Mouse (Mus musculus) kidney, postnatal 14 days (tissue): ENCODE data around the gene Ndufs8.
A peak's percentile ranks its signal among the peaks of the same experiment; 100 is the strongest.

Experiments used
- DNase-seq: peaks from one replicate; pipeline ENCODE4 v3.0.0; 2022; ENCODE audit warnings: mixed read lengths

Ndufs8 gene

GRCm38 (mm10) chr19:3903648-3904362 lies 8.8 kb downstream of the Ndufs8 start:
- no peak for DNase-seq

DNA sequence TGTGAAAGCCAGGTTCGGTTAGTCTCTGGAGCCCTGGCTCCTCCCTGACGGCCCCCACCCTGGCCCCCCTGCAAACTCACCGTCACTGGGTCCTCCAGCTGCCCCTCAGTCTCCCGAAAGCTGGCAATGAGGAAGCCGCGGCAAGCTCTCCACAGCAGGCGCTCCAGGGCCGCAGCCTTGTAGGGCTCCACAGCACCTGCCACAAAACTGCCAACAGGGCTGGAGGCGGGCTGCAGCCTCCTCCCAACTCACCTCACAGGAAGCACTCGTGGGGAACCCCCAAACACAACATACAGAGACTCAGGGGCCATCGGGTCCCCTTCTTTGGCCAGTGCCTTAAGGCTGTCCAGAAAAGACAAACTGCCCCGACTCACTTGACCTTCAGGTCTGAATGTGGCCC lies 9.6 kb downstream of the Ndufs8 start:
- no peak for DNase-seq

DNA sequence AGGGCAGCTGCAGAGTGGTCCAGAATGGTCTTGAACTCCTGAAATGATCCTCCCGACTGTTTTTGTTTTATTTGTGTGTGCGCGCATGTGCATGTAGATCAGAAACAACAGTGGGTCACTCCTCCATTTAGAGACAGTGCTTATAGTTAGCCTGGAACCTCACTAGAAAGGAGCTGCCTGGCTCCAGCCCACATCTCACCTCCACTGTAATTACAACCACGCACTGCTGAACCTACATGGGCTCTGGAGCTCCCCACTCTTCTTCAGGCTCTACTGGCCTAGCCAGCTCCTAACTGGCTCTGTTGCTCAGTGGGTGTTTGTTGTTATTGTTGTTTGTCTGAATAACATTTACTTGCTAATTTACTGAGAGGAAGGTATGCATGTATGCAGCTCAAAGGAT lies 13.0 kb downstream of the Ndufs8 start:
- DNase-seq = no peak

- DNase-seq = no peak
Measured at GRCm38 (mm10) chr19:3898952-3899351, 13.6 kb downstream of the Ndufs8 start.

GRCm38 (mm10) chr19:3897557-3897956 lies 15.0 kb downstream of the Ndufs8 start:
- DNase-seq = no peak

GRCm38 (mm10) chr19:3896208-3896607 lies 16.4 kb downstream of the Ndufs8 start:
- no peak for DNase-seq

DNA sequence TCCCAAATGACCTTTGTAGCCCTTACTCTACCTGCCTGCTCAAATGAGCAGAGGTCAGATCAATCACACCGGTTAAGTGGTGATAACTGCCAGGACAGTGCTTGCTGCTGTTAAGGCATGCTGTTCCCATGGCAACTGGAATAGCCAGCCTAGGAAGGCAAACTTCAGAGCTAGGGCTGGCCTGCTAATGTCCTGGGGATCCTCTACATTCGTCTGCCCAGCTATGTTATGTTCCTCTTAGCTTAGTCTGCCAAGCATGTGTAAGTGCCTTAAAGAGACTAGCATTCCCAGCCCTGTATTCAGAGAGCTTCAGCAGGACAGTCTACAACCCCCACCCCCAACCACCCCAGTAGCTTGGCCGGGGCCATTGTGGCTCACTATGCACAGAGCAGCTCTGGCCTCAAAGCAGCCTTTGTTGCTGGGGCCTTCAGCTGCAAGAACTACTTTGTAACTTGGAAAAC lies 17.4 kb downstream of the Ndufs8 start:
- DNase-seq = no peak

- DNase-seq = no peak
Measured at GRCm38 (mm10) chr19:3894294-3894693, 18.3 kb downstream of the Ndufs8 start.

- DNase-seq = no peak
Measured at GRCm38 (mm10) chr19:3893545-3894116, 18.9 kb downstream of the Ndufs8 start.

- DNase-seq = no peak
Measured at GRCm38 (mm10) chr19:3890181-3890580, 22.4 kb downstream of the Ndufs8 start.

DNA sequence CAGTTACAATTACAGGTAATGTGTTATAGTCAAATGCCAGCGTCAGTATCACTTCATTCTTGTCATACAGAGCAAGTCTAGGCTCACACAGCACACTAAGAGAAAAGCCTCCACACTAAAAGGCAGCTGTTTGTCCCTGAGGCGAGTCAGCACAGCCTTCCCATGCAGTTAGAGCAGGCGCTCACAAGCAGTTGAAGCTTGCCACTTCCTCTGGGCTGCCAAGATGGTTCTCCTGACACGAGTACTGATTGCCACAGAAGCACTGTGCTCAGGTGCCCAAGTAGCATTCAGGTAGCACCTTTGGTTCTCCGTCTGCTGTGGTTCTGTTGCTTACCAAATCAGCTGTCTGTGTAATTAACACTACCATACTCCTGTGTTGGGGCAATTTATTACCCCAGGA lies 23.5 kb downstream of the Ndufs8 start:
- DNase-seq = no peak

GRCm38 (mm10) chr19:3884325-3884990 lies 28.1 kb downstream of the Ndufs8 start:
- DNase-seq = no peak

DNA sequence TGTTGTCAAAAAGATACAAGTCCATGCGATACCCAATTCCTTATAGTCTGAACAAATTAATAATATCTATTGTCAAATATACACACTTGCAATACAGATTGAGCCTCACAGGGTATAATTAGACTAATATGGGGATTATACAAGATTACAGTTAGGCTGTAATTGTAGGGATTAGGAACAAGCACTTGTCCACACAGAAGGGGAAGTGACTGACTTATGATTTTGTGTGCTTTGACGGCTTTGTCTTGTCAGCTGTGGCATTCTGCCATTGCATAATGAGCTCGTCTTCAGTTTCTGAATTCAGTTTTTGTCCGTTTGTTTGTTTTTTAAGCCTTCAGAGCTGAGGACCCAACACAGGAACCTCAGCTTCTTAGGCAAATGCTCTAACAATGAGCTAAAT lies 30.4 kb downstream of the Ndufs8 start:
- no peak for DNase-seq

- peak; percentile 68 for DNase-seq
Measured at GRCm38 (mm10) chr19:3880054-3880848, 32.3 kb downstream of the Ndufs8 start.

GRCm38 (mm10) chr19:3875045-3875444 lies 37.5 kb downstream of the Ndufs8 start:
- DNase-seq = no peak

DNA sequence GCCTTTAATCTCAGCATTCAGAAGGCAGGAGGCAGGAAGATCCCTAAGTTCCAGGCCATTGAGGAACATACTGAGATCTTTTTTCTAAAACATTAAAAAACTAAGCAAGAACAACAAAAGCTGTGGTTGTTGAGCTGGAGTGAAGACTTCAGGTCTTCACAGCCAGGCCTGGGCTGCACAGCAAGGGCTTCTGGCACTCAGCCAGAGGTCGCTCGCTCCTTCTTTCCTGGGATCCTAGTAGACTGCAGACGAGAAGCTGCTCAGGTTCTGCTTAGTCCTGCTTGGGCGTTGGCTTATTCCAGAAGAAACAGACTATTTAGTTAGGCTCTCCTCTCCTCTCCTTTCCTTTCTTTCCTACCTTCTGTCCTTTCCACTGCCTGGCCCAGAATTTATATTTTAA lies 40.2 kb downstream of the Ndufs8 start:
- peak; percentile 72 for DNase-seq

DNA sequence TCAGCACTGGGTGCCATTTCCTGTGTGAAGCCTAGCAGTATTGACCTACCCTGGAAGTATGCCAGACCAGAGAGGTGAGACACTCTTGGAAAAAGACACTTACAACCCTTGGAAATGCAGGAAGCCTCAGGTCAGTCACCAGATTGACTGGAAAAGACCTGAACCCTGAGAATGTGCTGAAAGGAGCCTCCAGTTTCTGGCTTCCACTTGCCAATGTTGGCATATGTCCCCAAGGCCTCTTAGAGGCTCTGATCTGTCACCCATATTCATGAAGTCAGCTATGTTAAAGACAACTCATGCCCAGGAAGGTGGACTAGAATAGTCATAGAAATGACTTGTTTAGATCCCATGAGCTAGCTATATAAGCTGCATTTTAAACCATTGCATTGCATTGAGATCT lies 41.1 kb downstream of the Ndufs8 start:
- DNase-seq = no peak

DNA sequence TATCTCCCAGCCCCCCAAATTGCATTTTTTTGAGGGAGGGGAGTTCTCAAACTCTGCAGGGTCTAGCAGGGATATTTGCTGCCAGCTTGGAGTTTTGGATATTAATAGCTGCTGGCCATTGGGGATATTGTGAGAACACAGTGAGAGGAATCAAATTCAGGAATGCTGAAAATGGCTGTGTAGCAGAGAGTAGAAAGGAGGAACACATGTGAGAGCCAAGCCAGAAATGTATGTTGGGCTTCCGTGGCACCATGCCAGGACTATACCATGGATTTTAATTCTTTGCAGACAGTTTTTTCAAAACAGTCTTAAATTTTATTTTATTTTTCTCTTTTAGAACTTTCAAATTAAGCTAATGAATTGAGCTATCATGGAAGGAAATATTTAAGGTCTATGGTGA lies 44.3 kb downstream of the Ndufs8 start:
- no peak for DNase-seq

DNA sequence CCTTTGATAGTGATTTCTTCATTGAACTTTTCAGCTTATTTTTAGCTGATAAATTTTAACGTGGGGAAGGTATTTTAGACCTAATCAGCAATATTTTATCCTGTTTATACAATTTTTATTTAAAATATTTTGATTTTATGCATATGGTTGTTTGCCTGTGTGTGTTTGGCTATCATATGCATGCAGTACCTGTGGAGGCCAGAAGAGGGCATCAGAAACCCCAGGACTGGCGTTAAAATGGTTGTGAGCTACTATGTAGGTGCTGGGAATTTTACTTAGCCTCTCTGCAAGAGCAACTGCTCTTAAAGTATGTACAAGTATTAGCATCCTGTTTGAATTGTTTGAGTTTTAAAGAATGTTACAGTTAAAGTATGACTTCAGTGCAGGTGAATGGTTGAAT lies 47.6 kb downstream of the Ndufs8 start:
- no peak for DNase-seq

DNA sequence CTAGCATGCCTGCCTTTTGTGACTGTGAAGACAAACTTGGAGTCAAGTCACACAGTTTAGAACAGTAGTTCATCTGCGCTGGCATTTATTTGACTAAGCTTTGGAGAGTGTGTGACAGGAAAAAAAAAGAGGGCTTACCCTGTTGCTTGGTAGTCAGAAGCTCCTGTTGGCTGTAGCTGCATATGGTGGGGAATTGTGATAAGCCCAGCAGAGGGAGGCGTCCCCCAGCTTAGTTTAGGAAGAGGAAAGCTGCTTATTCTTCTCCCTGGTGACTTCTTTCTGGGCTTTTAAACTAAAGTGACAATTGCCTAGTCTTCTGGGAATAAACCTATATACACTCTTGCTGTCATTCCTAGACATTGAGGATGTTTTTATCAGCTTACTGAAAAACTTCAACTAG lies 49.9 kb downstream of the Ndufs8 start:
- no peak for DNase-seq
